Mouse (Mus musculus) testis, adult 2 months (tissue): ENCODE results near the gene Cox11.

ENCODE experiments used
- CTCF ChIP-seq: fragments of 200-500 bp; IDR thresholded peaks from 2 replicates; pipeline ENCODE4 v1.5.1; 2012; ENCODE audit warnings: low read depth, mild to moderate bottlenecking, inconsistent platforms, low read length, moderate library complexity; ENCODE audit not compliant: control insufficient read depth, insufficient read depth, insufficient replicate concordance
- POLR2A ChIP-seq: fragments of 200-500 bp; IDR thresholded peaks from 2 replicates; pipeline ENCODE4 v1.6.1; 2012; ENCODE audit warnings: low read depth, mild to moderate bottlenecking, inconsistent platforms, low read length, moderate library complexity; ENCODE audit not compliant: control insufficient read depth

DNA sequence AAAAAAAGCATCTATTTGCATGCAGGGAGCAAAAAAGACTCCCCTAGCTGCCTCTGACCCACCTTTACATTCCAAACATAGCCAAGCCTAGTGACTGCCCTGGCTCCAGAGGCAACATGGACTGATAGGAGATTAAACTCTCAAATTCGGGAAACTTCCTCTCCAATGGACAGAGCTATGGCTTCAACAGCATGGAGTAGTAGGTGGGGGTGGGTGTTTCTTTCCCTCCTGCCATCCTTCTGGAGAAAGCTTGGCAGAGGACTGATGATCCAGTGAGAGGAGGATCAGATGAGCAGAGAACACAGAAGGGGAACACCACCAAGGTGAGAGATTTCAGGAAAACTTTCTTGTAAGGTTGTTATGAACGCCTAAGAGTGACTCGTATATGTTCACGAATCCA lies 14.6 kb downstream of the Cox11 start:
- no peak for TF ChIP-seq CTCF
- TF ChIP-seq POLR2A, result no peak
